ENCODE assay signal across 10 mouse cellular contexts in the genomic region with DNA sequence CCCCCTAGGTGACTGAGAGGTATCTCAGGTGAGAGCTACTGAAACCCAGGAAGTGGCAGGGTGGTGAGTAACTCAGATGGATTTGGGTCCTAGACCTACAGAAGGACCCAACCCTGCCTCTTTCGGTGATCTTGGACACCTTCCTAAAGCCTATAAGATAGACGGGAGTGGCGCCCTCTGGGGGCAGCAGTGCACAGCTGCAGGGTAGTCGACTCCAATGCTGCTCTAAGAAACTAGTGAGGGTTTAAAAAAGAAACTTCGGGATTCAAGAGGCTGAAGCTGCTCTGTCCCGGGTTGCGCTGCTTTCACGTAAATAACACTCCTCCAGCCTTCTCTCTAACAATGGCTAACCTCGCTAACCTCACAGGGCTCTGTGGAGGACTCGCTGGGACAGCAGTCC. TPM values are rescaled to one million over a fixed set of nuclear protein-coding genes. Genes with fewer than 3 reads are reported as not detected.
DNase-seq lines count a peak whose midpoint lies in the region; ATAC-seq and TF ChIP-seq lines count a peak whose summit lies in the region.
"Had no signal": no experiment of that assay in that cellular context is flagged by ENCODE, and none has a peak within 500 bp of the region (broad histone marks: within the 10 kb centered on the region; RNA-seq: fewer than 3 reads in every experiment).

No protein-coding gene starts in this region.

- H3K9ac ChIP-seq in intestine, postnatal 0 days (ENCODE audit: low read depth, low read length) = no peak overlapping the region
- no peak overlapping the region for H3K9ac ChIP-seq in intestine, embryonic 16.5 days (ENCODE audit: low read depth, low read length)
- H3K9ac ChIP-seq in ES-E14 (ENCODE audit: insufficient read depth, low read depth, low read length, poor library complexity, severe bottlenecking) = no peak overlapping the region
- H3K9ac ChIP-seq in forebrain, embryonic 11.5 days (ENCODE audit: low read length) = no peak overlapping the region
- H3K9ac ChIP-seq: embryonic facial prominence, embryonic 12.5 days; liver, embryonic 13.5 days had no signal

- no peak overlapping the region for H3K4me2 ChIP-seq in intestine, postnatal 0 days (replicated peaks; ENCODE audit: low read depth)
- H3K4me2 ChIP-seq in intestine, embryonic 16.5 days (ENCODE audit: low read depth, low read length) = no peak overlapping the region
- no peak overlapping the region for H3K4me2 ChIP-seq in forebrain, embryonic 11.5 days (ENCODE audit: low read depth, low read length, severe bottlenecking)
- H3K4me2 ChIP-seq: embryonic facial prominence, embryonic 12.5 days; liver, embryonic 13.5 days had no signal

- ATAC-seq in intestine, postnatal 0 days = no peak
- no peak for ATAC-seq in intestine, embryonic 16.5 days
- no peak for ATAC-seq in forebrain, embryonic 11.5 days (replicated peaks; ENCODE audit: low FRiP score)

- no peaks in the 10 kb centered on the region for H3K27me3 ChIP-seq in intestine, postnatal 0 days (replicated peaks; ENCODE audit: control insufficient read depth, insufficient read depth, low read length)
- no peaks in the 10 kb centered on the region for H3K27me3 ChIP-seq in intestine, embryonic 16.5 days (replicated peaks; ENCODE audit: control insufficient read depth, insufficient read depth, low read length)
- no peaks in the 10 kb centered on the region for H3K27me3 ChIP-seq in forebrain, embryonic 11.5 days (ENCODE audit: control insufficient read depth, insufficient read depth, low read length)
- H3K27me3 ChIP-seq: embryonic facial prominence, embryonic 12.5 days had no signal

- no peaks in the 10 kb centered on the region for H3K4me1 ChIP-seq in intestine, postnatal 0 days (replicated peaks; ENCODE audit: control insufficient read depth, insufficient read depth, low read length)
- 0 out of 2 replicates have a peak, but pooled peaks cover 10% of the 10 kb centered on the region for H3K4me1 ChIP-seq in intestine, embryonic 16.5 days (ENCODE audit: control insufficient read depth, insufficient read depth, low read length)
- H3K4me1 ChIP-seq in ES-E14 (ENCODE audit: control insufficient read depth in 2 of 2, insufficient read depth in 2 of 2, low read length in 2 of 2, poor library complexity in 1 of 2) = no peaks in the 10 kb centered on the region
- H3K4me1 ChIP-seq in forebrain, embryonic 11.5 days (replicated peaks; ENCODE audit: control insufficient read depth, insufficient read depth, low read length) = no peaks in the 10 kb centered on the region
- H3K4me1 ChIP-seq: embryonic facial prominence, embryonic 12.5 days had no signal

- no peaks in the 10 kb centered on the region for H3K9me3 ChIP-seq in intestine, postnatal 0 days (ENCODE audit: control insufficient read depth)
- no peaks in the 10 kb centered on the region for H3K9me3 ChIP-seq in intestine, embryonic 16.5 days (ENCODE audit: control insufficient read depth, low read length)
- no peaks in the 10 kb centered on the region for H3K9me3 ChIP-seq in ES-E14 (ENCODE audit: control insufficient read depth, insufficient read depth, low read depth, low read length)
- no peaks in the 10 kb centered on the region for H3K9me3 ChIP-seq in forebrain, embryonic 11.5 days (ENCODE audit: control insufficient read depth, low read length)
- H3K9me3 ChIP-seq: embryonic facial prominence, embryonic 12.5 days; liver, embryonic 13.5 days had no signal

- DNase-seq in ES-E14 (ENCODE audit: low read depth, low spot score) = peak; percentile 69
- peak; percentile 65 for DNase-seq in embryo, embryonic 11 days
- DNase-seq in lung, postnatal 14 days = peak; percentile 44
- peak; percentile 83 for DNase-seq in thymus, postnatal 0 days (ENCODE audit: low spot score)
- no peak for DNase-seq in cerebellum, adult 8-10 months
- no peak for DNase-seq in forebrain, embryonic 11.5 days (ENCODE audit: low spot score)
- DNase-seq: liver, embryonic 13.5 days had no signal

- no peaks in the 10 kb centered on the region for H3K36me3 ChIP-seq in intestine, postnatal 0 days (ENCODE audit: control insufficient read depth, insufficient read depth)
- H3K36me3 ChIP-seq in intestine, embryonic 16.5 days (ENCODE audit: control insufficient read depth, insufficient read depth, low read length) = no peaks in the 10 kb centered on the region
- H3K36me3 ChIP-seq in ES-E14 (ENCODE audit: control insufficient read depth, insufficient read depth, low read length, poor library complexity, severe bottlenecking) = no peaks in the 10 kb centered on the region
- H3K36me3 ChIP-seq in forebrain, embryonic 11.5 days (ENCODE audit: control insufficient read depth, insufficient read depth, low read length) = no peaks in the 10 kb centered on the region
- H3K36me3 ChIP-seq: embryonic facial prominence, embryonic 12.5 days; liver, embryonic 13.5 days had no signal

- H3K27ac ChIP-seq in intestine, postnatal 0 days (ENCODE audit: low read depth, low read length) = no peak overlapping the region
- H3K27ac ChIP-seq in intestine, embryonic 16.5 days (ENCODE audit: low read length) = no peak overlapping the region
- no peak overlapping the region for H3K27ac ChIP-seq in ES-E14 (ENCODE audit: insufficient read depth, low read depth, low read length, poor library complexity, severe bottlenecking)
- H3K27ac ChIP-seq in forebrain, embryonic 11.5 days (ENCODE audit: low read depth, low read length) = no peak overlapping the region
- H3K27ac ChIP-seq: embryonic facial prominence, embryonic 12.5 days; liver, embryonic 13.5 days had no signal

- in situ Hi-C loops in ES-E14 (cut with MboI; ENCODE audit: low sequenced_read_pairs in 2 of 2, unreplicated experiment in 2 of 2) = no loop called here

- no peak overlapping the region for H3K4me3 ChIP-seq in intestine, postnatal 0 days (ENCODE audit: low read depth, low read length)
- no peak overlapping the region for H3K4me3 ChIP-seq in intestine, embryonic 16.5 days (ENCODE audit: low read length)
- no peak overlapping the region for H3K4me3 ChIP-seq in ES-E14 (ENCODE audit: insufficient read depth in 1 of 2, low read depth in 1 of 2, low read length in 2 of 2, poor library complexity in 1 of 2, severe bottlenecking in 1 of 2)
- H3K4me3 ChIP-seq in forebrain, embryonic 11.5 days (ENCODE audit: low read depth, low read length) = no peak overlapping the region
- H3K4me3 ChIP-seq: embryonic facial prominence, embryonic 12.5 days; liver, embryonic 13.5 days had no signal

- whole genome bisulfite sequencing in intestine, postnatal 0 days = 40% methylated on average over 10 of the region's 10 CpGs
- 35% methylated on average over 10 of the region's 10 CpGs for WGBS in intestine, embryonic 16.5 days
- WGBS in forebrain, embryonic 11.5 days = 35% methylated on average over 10 of the region's 10 CpGs

- TF ChIP-seq CTCF in intestine, postnatal 0 days (IDR thresholded peaks at IDR 0.05; ENCODE audit: low read depth) = peak; percentile 72

TF ChIP-seq in ES-E14, 5 proteins besides CTCF, POLR2A, EP300 and RAD21:
- TF ChIP-seq ZC3H11A (IDR thresholded peaks at IDR 0.05; ENCODE audit: borderline replicate concordance, low read depth, low read length) (no peak), CHD2 (IDR thresholded peaks at IDR 0.05; ENCODE audit: low read depth, low read length) (no peak), MAFK (IDR thresholded peaks at IDR 0.05; ENCODE audit: insufficient read depth, low read depth, low read length) (no peak), ZNF384 (IDR thresholded peaks at IDR 0.05; ENCODE audit: low read depth, low read length) (no peak), HCFC1 (IDR thresholded peaks at IDR 0.05; ENCODE audit: borderline replicate concordance, insufficient read depth, low read length) (no peak)
TF ChIP-seq in ES-E14: peak in this region for 0.

RNA-seq across cellular contexts. Expression of a gene that starts 23.4 kb away (rescaled TPM):
- not detected in 2 replicates for polyA plus RNA-seq in intestine, postnatal 0 days (2015; fragmentation: Nextera tagmentation; extraction: Ambion mirVana)
- not detected in 2 replicates for polyA plus RNA-seq in intestine, embryonic 16.5 days (2015; fragmentation: Nextera tagmentation; extraction: Ambion mirVana)
- not detected in 2 replicates for total RNA-seq in ES-E14 (2012; rRNA removed)
- polyA plus RNA-seq in thymus, postnatal 0 days (2015; fragmentation: Nextera tagmentation; extraction: Ambion mirVana) = 0.09 and 0.12 TPM in 2 replicates
- polyA plus RNA-seq in forebrain, embryonic 11.5 days (2014; fragmentation: Nextera tagmentation; extraction: Ambion mirVana) = not detected in 2 replicates
- polyA plus RNA-seq: embryonic facial prominence, embryonic 12.5 days; liver, embryonic 13.5 days had no signal

RNA-seq across cellular contexts. Expression of a gene that starts 24.5 kb away (rescaled TPM):
- polyA plus RNA-seq in intestine, postnatal 0 days (2015; fragmentation: Nextera tagmentation; extraction: Ambion mirVana) = not detected in 2 replicates
- polyA plus RNA-seq in intestine, embryonic 16.5 days (2015; fragmentation: Nextera tagmentation; extraction: Ambion mirVana) = not detected in 2 replicates
- total RNA-seq in ES-E14 (2012; rRNA removed) = not detected in 2 replicates
- polyA plus RNA-seq in thymus, postnatal 0 days (2015; fragmentation: Nextera tagmentation; extraction: Ambion mirVana) = 140 and 151 TPM in 2 replicates
- not detected in 2 replicates for polyA plus RNA-seq in forebrain, embryonic 11.5 days (2014; fragmentation: Nextera tagmentation; extraction: Ambion mirVana)
- polyA plus RNA-seq: embryonic facial prominence, embryonic 12.5 days had no signal

RNA-seq across cellular contexts. Expression of a gene that starts 59.2 kb away (rescaled TPM):
- polyA plus RNA-seq in intestine, postnatal 0 days (2015; fragmentation: Nextera tagmentation; extraction: Ambion mirVana) = 21.2 and 23.8 TPM in 2 replicates
- 22.6 and 27.3 TPM in 2 replicates for polyA plus RNA-seq in intestine, embryonic 16.5 days (2015; fragmentation: Nextera tagmentation; extraction: Ambion mirVana)
- total RNA-seq in ES-E14 (2012; rRNA removed) = 0.90 and 1.7 TPM in 2 replicates
- 4.7 and 5.5 TPM in 2 replicates for polyA plus RNA-seq in thymus, postnatal 0 days (2015; fragmentation: Nextera tagmentation; extraction: Ambion mirVana)
- polyA plus RNA-seq in forebrain, embryonic 11.5 days (2014; fragmentation: Nextera tagmentation; extraction: Ambion mirVana) = 0.31 and 0.41 TPM in 2 replicates

Comparison
In these comparisons a context has a peak if more than half of its experiments do, and no peak if none do; other contexts are left out.
1. DNase-seq: peak in ES-E14 (single experiment), embryo, embryonic 11 days (single experiment), lung, postnatal 14 days (single experiment) and thymus, postnatal 0 days (single experiment); none in cerebellum, adult 8-10 months (single experiment) and forebrain, embryonic 11.5 days (single experiment).
2. RNA of a gene that starts 24.5 kb away (polyA plus RNA-seq): 140 to 151 TPM in thymus, postnatal 0 days; not detected in forebrain, embryonic 11.5 days, not detected in intestine, embryonic 16.5 days and not detected in intestine, postnatal 0 days; every median in the first group is over 100 times any median in the second.